Mouse (Mus musculus) olfactory bulb, adult 2 months (tissue): Measurements from ENCODE around the gene Foxc2.

ENCODE experiments used
- CTCF ChIP-seq: fragments of 200-500 bp; IDR thresholded peaks from 2 replicates; pipeline ENCODE4 v1.5.1; 2012; ENCODE audit warnings: low read depth, mild to moderate bottlenecking, low read length, moderate library complexity; ENCODE audit not compliant: insufficient read depth
- POLR2A ChIP-seq: fragments of 200-500 bp; IDR thresholded peaks from 2 replicates; pipeline ENCODE4 v1.6.1; 2012; ENCODE audit warnings: mild to moderate bottlenecking, low read depth, low read length, moderate library complexity; ENCODE audit not compliant: insufficient read depth

GRCm38 (mm10) chr8:121108657-121109056, 7.3 kb upstream of the Foxc2 start:
- TF ChIP-seq POLR2A, result no peak
- TF ChIP-seq CTCF, result no peak
